ENCODE assay signal across 8 mouse cellular contexts in the genomic region with DNA sequence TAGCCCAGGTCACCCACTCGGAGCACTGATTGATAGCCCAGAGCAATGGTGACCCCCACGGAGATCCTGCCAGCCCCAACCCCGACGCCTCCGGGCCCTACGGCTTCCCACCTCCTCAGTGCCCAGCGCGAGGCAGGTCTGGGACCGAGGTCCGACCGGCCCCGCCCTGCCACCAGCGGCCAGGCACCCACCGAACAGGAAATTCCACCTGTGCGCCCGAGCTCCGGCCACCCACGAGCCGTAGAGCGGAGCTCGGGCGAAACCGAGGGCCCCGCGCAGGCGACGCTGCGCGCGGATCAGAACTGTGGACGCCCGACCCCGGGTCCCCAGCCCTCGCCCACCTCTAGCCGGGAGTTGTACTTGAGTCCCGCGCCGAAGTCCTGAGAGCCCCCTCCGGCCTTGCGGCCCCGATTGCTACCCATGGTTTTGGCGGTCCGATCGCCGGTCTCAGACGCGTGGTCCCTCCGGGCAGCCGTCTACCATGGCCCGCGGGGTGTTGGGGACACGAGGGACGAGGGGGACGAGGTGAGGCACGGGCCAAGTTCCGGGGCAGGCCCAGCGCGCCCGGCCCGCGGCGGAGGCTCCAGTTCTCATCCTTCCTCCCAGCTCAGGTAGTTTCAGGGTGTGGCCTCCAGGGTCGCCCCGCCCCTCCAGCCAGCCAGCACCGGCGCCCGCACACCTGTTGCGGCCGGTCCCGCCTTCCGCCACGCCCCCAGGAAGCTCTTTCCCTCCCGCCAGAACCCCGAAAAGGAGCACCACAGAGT. TPM values are rescaled to one million over a fixed set of nuclear protein-coding genes. Genes with fewer than 3 reads are reported as not detected.
A peak's percentile ranks its signal among the peaks of the same experiment; 100 is the strongest.
DNase-seq lines count a peak whose midpoint lies in the region; ATAC-seq and TF ChIP-seq lines count a peak whose summit lies in the region.

Gene St14, minus strand, starts transcription at position 649 of the 764 bp plus-strand sequence.

- peak within 1 kb of the TSS; percentile 51 for H3K4me3 ChIP-seq in layer of hippocampus, adult 2 months
- peak within 1 kb of the TSS; percentile 51 for H3K4me3 ChIP-seq in embryonic facial prominence, embryonic 15.5 days (replicated peaks)
- peak within 1 kb of the TSS; percentile 50 for H3K4me3 ChIP-seq in lung, embryonic 14.5 days (ENCODE audit: low read depth, low read length)
- peak within 1 kb of the TSS; percentile 28 for H3K4me3 ChIP-seq in olfactory bulb, adult 2 months (ENCODE audit: insufficient read depth, low read depth, low read length)

- H3K9ac ChIP-seq in embryonic facial prominence, embryonic 15.5 days, result peak within 1 kb of the TSS; percentile 58
- peak within 1 kb of the TSS; percentile 63 for H3K9ac ChIP-seq in lung, embryonic 14.5 days

- no peak for TF ChIP-seq POLR2A in olfactory bulb, adult 2 months (IDR thresholded peaks at IDR 0.05; ENCODE audit: insufficient read depth, low read depth, low read length)

- no peak within 1 kb of the TSS for H3K27ac ChIP-seq in layer of hippocampus, adult 2 months
- H3K27ac ChIP-seq in embryonic facial prominence, embryonic 15.5 days (replicated peaks), result no peak within 1 kb of the TSS
- H3K27ac ChIP-seq in lung, embryonic 14.5 days (ENCODE audit: low read depth), result peak within 1 kb of the TSS; percentile 30; the same call in 1 of the 2 replicates
- no peak within 1 kb of the TSS for H3K27ac ChIP-seq in olfactory bulb, adult 2 months (ENCODE audit: insufficient read depth, low read depth, low read length)

- H3K36me3 ChIP-seq in embryonic facial prominence, embryonic 15.5 days, result no peaks in the 10 kb centered on the region
- no peaks in the 10 kb centered on the region for H3K36me3 ChIP-seq in lung, embryonic 14.5 days (ENCODE audit: insufficient read depth)

- DNase-seq in layer of hippocampus, adult 2 months (ENCODE audit: low spot score in 2 of 2), result no peak
- DNase-seq in layer of hippocampus, adult 8-10 months (ENCODE audit: low spot score in 2 of 2), result no peak
- peak; percentile 84 for DNase-seq in kidney, adult 18-20 months
- peak; percentile 71 for DNase-seq in lung, embryonic 14.5 days
- no peak for DNase-seq in right cerebral cortex, postnatal 25 days
- DNase-seq in right cerebral cortex, postnatal 36 days (ENCODE audit: low spot score in 2 of 2), result no peak

- H3K9me3 ChIP-seq in embryonic facial prominence, embryonic 15.5 days (replicated peaks), result no peaks in the 10 kb centered on the region
- H3K9me3 ChIP-seq in lung, embryonic 14.5 days (ENCODE audit: low read depth, low read length), result no peaks in the 10 kb centered on the region

- H3K27me3 ChIP-seq in embryonic facial prominence, embryonic 15.5 days, result peaks cover 48% of the 10 kb centered on the region
- H3K27me3 ChIP-seq in lung, embryonic 14.5 days (ENCODE audit: insufficient read depth, low read length), result peaks cover 52% of the 10 kb centered on the region

- peak within 1 kb of the TSS; percentile 82 for H3K4me2 ChIP-seq in embryonic facial prominence, embryonic 15.5 days (replicated peaks)
- H3K4me2 ChIP-seq in lung, embryonic 14.5 days, result peak within 1 kb of the TSS; percentile 73

- peaks cover 21% of the 10 kb centered on the region for H3K4me1 ChIP-seq in embryonic facial prominence, embryonic 15.5 days
- no peaks in the 10 kb centered on the region for H3K4me1 ChIP-seq in lung, embryonic 14.5 days (ENCODE audit: insufficient read depth)
- H3K4me1 ChIP-seq in olfactory bulb, adult 2 months (ENCODE audit: control insufficient read depth, insufficient read depth, low read length), result peaks cover 18% of the 10 kb centered on the region

- no peak for TF ChIP-seq CTCF in layer of hippocampus, adult 2 months (conservative IDR thresholded peaks at IDR 0.05)
- no peak for TF ChIP-seq CTCF in lung, embryonic 14.5 days (IDR thresholded peaks at IDR 0.05; ENCODE audit: low read depth)
- TF ChIP-seq CTCF in olfactory bulb, adult 2 months (IDR thresholded peaks at IDR 0.05; ENCODE audit: insufficient read depth, low read depth, low read length), result no peak

- WGBS in embryonic facial prominence, embryonic 15.5 days, result 1% methylated on average over 67 of the region's 74 CpGs
- WGBS in lung, embryonic 14.5 days, result under 1% methylated on average over 73 of the region's 74 CpGs
- WGBS in olfactory bulb, adult 2 months, result 2% methylated on average over 70 of the region's 74 CpGs

- peak; percentile 67 for ATAC-seq in embryonic facial prominence, embryonic 15.5 days (ENCODE audit: insufficient number of reproducible peaks, low FRiP score, low TSS enrichment, low read depth)
- ATAC-seq in lung, embryonic 14.5 days (ENCODE audit: insufficient read depth), result peak; percentile 80

RNA-seq across cellular contexts. Expression of gene St14, which starts in this region (rescaled TPM):
- total RNA-seq in layer of hippocampus, adult 2 months (2021), result under 1 TPM; 0.61 to 0.79 TPM
- 10 to 100 TPM in 1 of 4 experiments, 1 to 10 TPM in 1, under 1 TPM in 2; 0.70 to 14.8 (median 5.4) TPM for total RNA-seq in layer of hippocampus, adult 8-10 months (2022)
- 29.7 and 31.7 TPM in 2 replicates for polyA plus RNA-seq in embryonic facial prominence, embryonic 15.5 days (2015; fragmentation: Nextera tagmentation; extraction: Ambion mirVana)
- 35.5 and 42.1 TPM in 2 replicates for polyA plus RNA-seq in lung, embryonic 14.5 days (2014; fragmentation: Nextera tagmentation; extraction: Ambion mirVana)
- not detected in 2 replicates for polyA plus RNA-seq in olfactory bulb, adult 2 months (2012; ENCODE audit: insufficient read depth, insufficient read length, low replicate concordance, missing spikeins)

Comparison
In these comparisons a context has a peak if more than half of its experiments do, and no peak if none do; other contexts are left out.
1. RNA of gene St14 (polyA plus RNA-seq): 35.5 to 42.1 TPM in lung, embryonic 14.5 days and 29.7 to 31.7 TPM in embryonic facial prominence, embryonic 15.5 days; not detected in olfactory bulb, adult 2 months; every median in the first group is over 10 times any median in the second.
2. DNase-seq: peak in kidney, adult 18-20 months (single experiment) and lung, embryonic 14.5 days (single experiment); none in layer of hippocampus, adult 2 months (0 of 2), layer of hippocampus, adult 8-10 months (0 of 2), right cerebral cortex, postnatal 25 days (single experiment) and right cerebral cortex, postnatal 36 days (0 of 2).
3. Peak in every context shown above with its lines, with median percentiles within 50 percentile points of each other: H3K4me3 ChIP-seq.